Mouse (Mus musculus) neural tube, embryonic 12.5 days (tissue): ENCODE data around the gene Gpr88. TPM values are rescaled to one million over a fixed set of nuclear protein-coding genes. Genes with fewer than 3 reads are reported as not detected.
A peak's percentile ranks its signal among the peaks of the same experiment; 100 is the strongest.

Experiments
- ATAC-seq: fragments of 200-750 bp; cut with Nextera tagmentation; 2 replicates; pipeline ENCODE4 v1.8.0; 2017; ENCODE audit warnings: low read depth, mild to moderate bottlenecking, moderate TSS enrichment, moderate library complexity; ENCODE audit not compliant: low FRiP score
- H3K27ac ChIP-seq: fragments of 300-500 bp; sonication (generic); 2 replicates; pipeline ENCODE4 v1.5.1; 2016
- H3K27me3 ChIP-seq: fragments of 300-500 bp; sonication (generic); replicated peaks from 2 replicates; pipeline ENCODE4 v1.6.1; 2016; ENCODE audit warnings: mild to moderate bottlenecking
- H3K36me3 ChIP-seq: fragments of 300-500 bp; sonication (generic); 2 replicates; pipeline ENCODE4 v1.6.1; 2016; ENCODE audit warnings: mild to moderate bottlenecking
- H3K4me1 ChIP-seq: fragments of 300-500 bp; sonication (generic); 2 replicates; pipeline ENCODE4 v1.6.1; 2016
- H3K4me2 ChIP-seq: fragments of 300-500 bp; sonication (generic); replicated peaks from 2 replicates; pipeline ENCODE4 v1.6.1; 2016; ENCODE audit warnings: mild to moderate bottlenecking
- H3K4me3 ChIP-seq: fragments of 300-500 bp; sonication (generic); 2 replicates; pipeline ENCODE4 v1.5.1; 2016
- H3K9ac ChIP-seq: fragments of 300-500 bp; sonication (generic); 2 replicates; pipeline ENCODE4 v1.6.1; 2016; ENCODE audit warnings: mild to moderate bottlenecking
- H3K9me3 ChIP-seq: fragments of 300-500 bp; sonication (generic); 2 replicates; pipeline ENCODE4 v1.6.1; 2016; ENCODE audit warnings: mild to moderate bottlenecking
- WGBS: fragments of 180-500 bp; shearing (Covaris S2); methylation state at CpG from one replicate; pipeline ENCODE4 v1.1.7; 2016; 5-methylcytosine and 5-hydroxymethylcytosine counted together
- polyA plus RNA-seq: library from polyadenylated mRNA; unstranded; fragments of >200 nt; fragmentation: Nextera tagmentation; extraction: Ambion mirVana; gene quantifications from 2 replicates; pipeline ENCODE4 v1.2.1, GENCODE M21; 2016

Gene Gpr88
- polyA plus RNA-seq, 1 experiment from 2014 or later: 1.6 TPM

GRCm38 (mm10) chr3:116267036-116267654 is 13.8 kb upstream of the Gpr88 start:
- WGBS: 88% methylated on average over 2 of the region's 2 CpGs
- Histone ChIP-seq H3K4me2 (no peak overlapping the region), H3K27ac (no peak overlapping the region), H3K4me1 (no peaks in the 10 kb centered on the region), H3K9ac (no peak overlapping the region), H3K9me3 (no peaks in the 10 kb centered on the region), H3K27me3 (no peaks in the 10 kb centered on the region), H3K4me3 (no peak overlapping the region), H3K36me3 (no peaks in the 10 kb centered on the region)
- peak; percentile 50; the same call in 1 of the 2 replicates for ATAC-seq

DNA sequence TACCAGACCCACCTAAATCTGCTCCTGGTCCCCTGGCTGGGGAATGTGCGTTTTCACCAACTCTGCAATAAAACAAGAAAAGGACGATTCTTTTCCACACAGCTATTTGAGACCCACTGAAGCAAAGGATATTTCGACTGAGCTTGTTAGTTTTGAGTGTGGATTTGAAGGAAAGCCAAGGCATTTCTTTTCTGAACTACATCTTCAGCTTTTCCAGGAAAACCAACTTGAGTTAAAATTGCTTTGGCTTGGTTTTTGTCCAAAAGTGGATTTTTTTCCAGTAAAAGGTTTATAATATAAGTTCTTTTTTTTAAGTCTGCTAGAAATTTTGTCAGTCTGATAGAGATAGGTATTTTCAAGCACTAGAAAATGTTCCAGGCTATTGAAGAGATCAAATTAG is 13.1 kb upstream of the Gpr88 start:
- ATAC-seq: no peak
- H3K9ac ChIP-seq: no peak overlapping the region

DNA sequence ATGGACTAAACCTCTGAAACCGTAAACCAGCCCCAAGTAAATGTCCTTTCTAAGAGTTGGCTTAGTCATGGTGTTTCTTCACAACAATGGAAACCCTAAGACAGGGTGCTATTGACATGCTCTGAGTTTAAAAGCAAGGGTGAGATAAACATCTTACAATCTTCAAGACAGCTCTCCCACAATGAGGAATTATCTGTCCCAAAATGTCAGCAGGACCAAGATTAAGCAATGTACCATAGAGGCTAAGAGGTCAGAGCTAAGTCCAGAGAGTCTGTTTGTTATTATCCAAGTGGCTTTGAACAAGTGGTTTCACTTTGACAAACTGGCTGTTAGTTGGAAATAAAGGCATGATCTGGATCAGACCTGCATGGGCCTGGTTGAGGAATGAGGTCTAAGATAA is 10.7 kb upstream of the Gpr88 start:
- Histone ChIP-seq H3K4me1 (no peaks in the 10 kb centered on the region), H3K4me3 (no peak overlapping the region), H3K4me2 (no peak overlapping the region), H3K27ac (no peak overlapping the region), H3K36me3 (no peaks in the 10 kb centered on the region), H3K27me3 (no peaks in the 10 kb centered on the region), H3K9me3 (no peaks in the 10 kb centered on the region), H3K9ac (no peak overlapping the region)
- ATAC-seq: no peak
- WGBS: 85% methylated on average over 1 of the region's 1 CpGs

More for the DNA sequence above, 13.1 kb upstream of the Gpr88 start:
- Histone ChIP-seq H3K36me3 (no peaks in the 10 kb centered on the region), H3K27ac (no peak overlapping the region), H3K27me3 (no peaks in the 10 kb centered on the region), H3K4me1 (no peaks in the 10 kb centered on the region), H3K4me2 (no peak overlapping the region), H3K9me3 (no peaks in the 10 kb centered on the region), H3K4me3 (no peak overlapping the region)
- 79% methylated on average over 3 of the region's 3 CpGs for WGBS

DNA sequence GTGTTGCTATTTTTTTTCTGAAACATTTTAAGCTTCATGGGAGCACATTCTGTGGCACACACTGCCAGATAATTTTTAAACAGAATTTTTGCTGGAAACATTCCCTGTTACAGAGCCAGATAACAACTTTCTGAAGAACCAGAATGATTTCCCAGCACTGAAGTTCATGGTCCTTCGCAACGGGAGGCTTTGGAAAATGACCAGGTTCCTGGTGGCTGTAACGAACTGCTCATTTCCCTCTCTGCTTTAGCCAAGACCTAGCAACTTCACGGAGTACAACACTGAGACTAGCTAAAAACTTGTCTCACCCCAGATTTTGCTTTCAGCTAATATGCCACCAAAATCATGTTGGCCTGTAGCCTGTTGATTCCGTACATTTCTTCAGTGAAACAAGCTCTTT is 9.8 kb upstream of the Gpr88 start:
- Histone ChIP-seq H3K9ac (no peak overlapping the region), H3K4me1 (no peaks in the 10 kb centered on the region), H3K4me2 (no peak overlapping the region), H3K4me3 (no peak overlapping the region), H3K27me3 (no peaks in the 10 kb centered on the region), H3K36me3 (no peaks in the 10 kb centered on the region), H3K9me3 (no peaks in the 10 kb centered on the region), H3K27ac (no peak overlapping the region)
- WGBS: 95% methylated on average over 5 of the region's 5 CpGs
- ATAC-seq: no peak

DNA sequence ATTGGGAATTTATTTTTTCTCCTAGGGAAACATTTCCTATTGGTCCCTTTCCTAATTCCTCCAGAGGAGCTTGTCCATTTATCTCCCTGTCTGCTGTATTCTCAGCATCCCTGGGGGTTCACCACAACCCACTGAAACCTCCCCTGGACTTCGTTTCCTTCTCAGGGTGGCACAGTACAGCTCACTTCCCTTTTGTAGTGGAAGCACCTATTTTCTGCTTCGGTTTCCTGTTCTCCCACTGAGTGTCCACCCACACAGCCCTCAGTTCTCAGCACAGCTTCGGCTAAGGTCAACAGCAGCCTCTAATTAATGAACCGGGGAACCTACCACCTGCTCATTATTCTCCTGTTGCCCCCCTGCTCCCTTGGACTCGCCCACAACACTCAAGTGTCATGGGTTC is 2.8 kb upstream of the Gpr88 start:
- no peak overlapping the region for H3K4me3 ChIP-seq
- no peak for ATAC-seq
- H3K27me3 ChIP-seq: peaks cover 22% of the 10 kb centered on the region
- H3K9me3 ChIP-seq: no peaks in the 10 kb centered on the region
- no peak overlapping the region for H3K4me2 ChIP-seq
- no peak overlapping the region for H3K9ac ChIP-seq
- no peaks in the 10 kb centered on the region for H3K36me3 ChIP-seq
- WGBS: 60% methylated on average over 5 of the region's 5 CpGs
- H3K27ac ChIP-seq: no peak overlapping the region
- peaks cover 24% of the 10 kb centered on the region for H3K4me1 ChIP-seq

DNA sequence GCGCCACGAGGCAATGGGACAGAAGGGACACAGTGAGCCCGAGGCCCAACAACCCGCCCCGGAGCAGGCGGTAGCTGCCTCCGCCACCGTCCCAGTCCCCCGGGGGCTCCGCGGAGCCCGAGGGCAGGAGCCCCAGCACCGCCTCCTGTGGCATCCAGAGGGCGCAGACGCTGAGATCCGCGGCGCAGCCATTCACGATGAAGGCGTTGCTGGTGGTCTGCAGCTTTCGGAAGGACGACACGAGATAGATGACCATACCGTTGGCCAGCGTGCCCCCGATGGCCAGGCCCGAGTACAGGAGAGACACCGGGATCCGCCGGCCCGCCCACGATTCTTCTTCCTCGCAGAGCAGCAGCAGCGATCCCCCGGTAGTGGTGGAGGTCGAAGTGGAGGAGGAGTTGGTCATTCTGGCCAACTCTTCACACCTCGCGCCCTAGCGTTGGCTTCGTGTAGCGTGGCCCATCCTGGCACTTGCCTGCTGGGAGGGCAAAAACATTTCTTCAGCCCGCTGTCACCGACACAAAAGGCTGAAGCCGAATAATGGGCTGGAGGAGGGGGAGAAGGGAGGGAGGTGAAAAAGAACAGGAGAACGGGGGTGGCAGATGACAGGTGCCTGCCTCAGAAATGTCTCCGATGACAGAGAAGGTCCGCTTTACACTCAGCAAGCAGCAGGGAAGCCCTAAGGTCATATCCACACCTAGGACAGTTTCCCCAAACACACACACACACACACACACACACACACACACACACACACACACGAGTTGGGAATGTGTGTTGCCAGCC is 855 bp downstream of the Gpr88 start:
- peaks cover 25% of the 10 kb centered on the region for H3K4me1 ChIP-seq
- no peaks in the 10 kb centered on the region for H3K36me3 ChIP-seq
- H3K4me2 ChIP-seq: peak overlapping the region; percentile 100
- WGBS: under 1% methylated on average over 48 of the region's 48 CpGs
- peak overlapping the region; percentile 53 for H3K4me3 ChIP-seq
- no peaks in the 10 kb centered on the region for H3K9me3 ChIP-seq
- peak overlapping the region; percentile 61; the same call in 1 of the 2 replicates for H3K9ac ChIP-seq
- no peak overlapping the region for H3K27ac ChIP-seq
- peak; percentile 66 for ATAC-seq
- H3K27me3 ChIP-seq: peaks cover 37% of the 10 kb centered on the region

DNA sequence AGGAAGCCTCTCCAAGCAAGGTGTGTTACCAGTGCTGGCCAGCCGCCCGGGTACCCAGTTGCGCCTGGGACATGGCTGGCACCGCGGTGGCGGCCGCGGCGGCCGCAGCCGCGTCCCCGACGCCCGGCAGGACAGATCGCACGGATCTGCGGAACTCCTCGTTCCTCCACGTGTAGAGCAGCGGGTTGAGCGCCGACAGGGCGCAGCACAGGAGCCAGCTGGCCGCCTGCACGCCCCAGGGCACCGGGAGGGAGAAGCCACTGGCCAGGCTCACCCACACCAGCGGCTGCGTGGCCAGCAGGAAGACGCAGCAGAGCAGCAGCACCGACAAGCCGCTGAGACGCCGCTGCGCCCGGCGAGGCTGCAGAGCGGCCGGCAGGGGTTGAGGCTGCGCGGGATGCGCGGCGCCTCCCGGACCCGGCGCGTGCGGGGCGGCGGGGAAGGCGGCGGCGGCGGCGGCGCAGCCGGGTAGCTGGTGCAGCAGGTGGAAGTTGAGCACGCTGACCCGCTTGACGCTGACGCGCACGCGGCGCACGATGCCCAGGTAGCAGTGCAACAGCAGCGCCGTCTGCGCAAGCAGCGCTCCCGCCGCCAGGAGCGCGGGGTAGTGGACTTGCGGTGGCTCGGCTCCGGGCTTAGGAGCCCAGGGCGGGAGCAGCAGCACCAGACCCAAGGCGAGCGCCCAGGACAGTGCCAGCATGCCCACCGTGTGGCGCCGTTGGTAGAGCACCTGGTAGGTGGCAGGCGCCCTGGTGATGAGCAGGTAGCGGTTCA is 1.6 kb downstream of the Gpr88 start:
- H3K36me3 ChIP-seq: no peaks in the 10 kb centered on the region
- under 1% methylated on average over 86 of the region's 86 CpGs for WGBS
- peak overlapping the region; percentile 53 for H3K4me3 ChIP-seq
- no peak overlapping the region for H3K27ac ChIP-seq
- H3K27me3 ChIP-seq: peaks cover 37% of the 10 kb centered on the region
- H3K9ac ChIP-seq: peak overlapping the region; percentile 61; the same call in 1 of the 2 replicates
- ATAC-seq: peak; percentile 65
- H3K9me3 ChIP-seq: no peaks in the 10 kb centered on the region
- peak overlapping the region; percentile 100 for H3K4me2 ChIP-seq
- peaks cover 25% of the 10 kb centered on the region for H3K4me1 ChIP-seq

- Histone ChIP-seq H3K4me2 (no peak overlapping the region), H3K4me3 (no peak overlapping the region), H3K27me3 (peaks cover 37% of the 10 kb centered on the region), H3K4me1 (peaks cover 25% of the 10 kb centered on the region), H3K27ac (no peak overlapping the region), H3K9me3 (no peaks in the 10 kb centered on the region), H3K9ac (no peak overlapping the region), H3K36me3 (no peaks in the 10 kb centered on the region)
- WGBS: 84% methylated on average over 2 of the region's 2 CpGs
- ATAC-seq: no peak
Measured at GRCm38 (mm10) chr3:116249026-116249425, 4.3 kb downstream of the Gpr88 start.

DNA sequence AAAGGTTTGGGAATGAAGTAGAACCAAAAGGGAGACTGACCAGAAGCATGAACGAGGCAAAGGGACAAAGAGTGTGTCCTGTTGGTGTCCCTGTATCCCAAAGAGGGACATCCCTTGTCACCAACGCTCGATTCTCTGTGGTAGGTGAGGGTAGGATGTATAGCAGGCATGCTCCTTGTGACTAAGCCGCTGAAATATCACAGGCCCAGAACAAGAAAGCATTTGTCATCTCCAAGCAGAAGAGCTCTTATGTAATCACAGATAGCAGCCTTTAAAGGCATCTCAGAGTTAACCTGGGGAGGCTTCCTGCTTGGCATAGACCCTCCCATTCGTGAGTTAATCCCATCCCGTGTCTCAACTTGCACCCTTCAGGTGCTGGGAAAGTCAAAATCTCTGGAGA is 8.8 kb downstream of the Gpr88 start:
- Histone ChIP-seq H3K4me1 (no peaks in the 10 kb centered on the region), H3K27me3 (peaks cover 4% of the 10 kb centered on the region; the same call in 1 of the 2 replicates), H3K4me2 (no peak overlapping the region), H3K4me3 (no peak overlapping the region), H3K9me3 (no peaks in the 10 kb centered on the region), H3K36me3 (no peaks in the 10 kb centered on the region), H3K9ac (no peak overlapping the region), H3K27ac (no peak overlapping the region)
- 74% methylated on average over 6 of the region's 6 CpGs for WGBS
- no peak for ATAC-seq

DNA sequence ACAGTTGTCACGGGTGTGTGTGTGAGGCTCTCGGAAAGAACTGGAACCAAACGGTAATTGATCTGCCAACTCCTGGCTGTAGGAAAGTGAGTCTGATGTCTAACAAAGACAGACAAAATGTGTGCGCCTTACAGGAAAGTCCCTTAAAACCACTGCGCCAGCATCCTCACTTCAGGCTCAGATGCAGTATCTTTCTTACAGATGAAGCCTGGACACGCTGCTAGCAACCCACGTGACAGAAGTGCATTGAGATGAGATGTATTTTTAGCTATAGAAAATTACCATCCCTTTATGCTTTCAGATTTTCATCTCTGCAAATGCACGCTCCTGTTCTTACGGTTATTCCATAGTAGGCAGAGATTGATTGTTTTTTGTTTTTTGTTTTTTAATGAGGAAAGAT is 10.6 kb downstream of the Gpr88 start:
- no peaks in the 10 kb centered on the region for H3K9me3 ChIP-seq
- H3K4me2 ChIP-seq: no peak overlapping the region
- ATAC-seq: no peak
- no peak overlapping the region for H3K4me3 ChIP-seq
- no peaks in the 10 kb centered on the region for H3K36me3 ChIP-seq
- H3K4me1 ChIP-seq: no peaks in the 10 kb centered on the region
- WGBS: 80% methylated on average over 9 of the region's 9 CpGs
- no peaks in the 10 kb centered on the region for H3K27me3 ChIP-seq
- H3K9ac ChIP-seq: no peak overlapping the region
- no peak overlapping the region for H3K27ac ChIP-seq

GRCm38 (mm10) chr3:116237527-116237926 is 15.8 kb downstream of the Gpr88 start:
- no peak for ATAC-seq
- no peak overlapping the region for H3K4me3 ChIP-seq
- H3K9ac ChIP-seq: no peak overlapping the region
- H3K4me1 ChIP-seq: no peaks in the 10 kb centered on the region
- no peak overlapping the region for H3K4me2 ChIP-seq
- H3K27me3 ChIP-seq: no peaks in the 10 kb centered on the region
- 87% methylated on average over 5 of the region's 5 CpGs for WGBS
- H3K36me3 ChIP-seq: no peaks in the 10 kb centered on the region
- no peaks in the 10 kb centered on the region for H3K9me3 ChIP-seq
- H3K27ac ChIP-seq: no peak overlapping the region

DNA sequence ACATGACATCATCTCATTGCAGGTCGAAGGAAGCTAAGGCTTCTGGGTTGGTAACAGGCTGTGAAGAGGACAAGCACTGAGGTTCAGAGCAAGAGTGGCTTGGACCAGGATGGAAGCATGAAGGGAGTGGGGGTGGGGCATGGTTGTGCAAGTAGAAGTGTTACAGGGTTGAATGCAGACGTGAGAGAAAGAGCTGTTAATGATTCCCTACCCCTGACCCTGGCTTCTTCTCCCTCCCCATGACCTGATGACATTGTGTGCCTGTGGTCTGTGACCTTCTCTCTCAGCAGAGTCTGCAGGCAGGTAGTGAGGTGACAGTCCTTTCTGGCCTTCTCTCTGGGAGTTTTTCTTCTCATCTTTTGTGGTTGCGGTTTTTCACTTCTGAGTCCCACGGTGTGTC is 16.4 kb downstream of the Gpr88 start:
- 79% methylated on average over 4 of the region's 4 CpGs for WGBS

More for the DNA sequence above, 16.4 kb downstream of the Gpr88 start:
- Histone ChIP-seq H3K4me2 (no peak overlapping the region), H3K4me1 (no peaks in the 10 kb centered on the region), H3K9ac (no peak overlapping the region), H3K27me3 (no peaks in the 10 kb centered on the region), H3K9me3 (no peaks in the 10 kb centered on the region), H3K36me3 (no peaks in the 10 kb centered on the region), H3K27ac (no peak overlapping the region), H3K4me3 (no peak overlapping the region)
- ATAC-seq: no peak
